Mouse (Mus musculus) embryonic facial prominence, embryonic 12.5 days (tissue): ENCODE measurements around the gene B2m. TPM values are rescaled to one million over a fixed set of nuclear protein-coding genes. Genes with fewer than 3 reads are reported as not detected.

Source experiments
- ATAC-seq: fragments of 200-750 bp; cut with Nextera tagmentation; 2 replicates; pipeline ENCODE4 v1.8.0; 2017; ENCODE audit not compliant: insufficient number of reproducible peaks, insufficient read depth, low FRiP score, low TSS enrichment
- H3K27ac ChIP-seq: fragments of 300-500 bp; sonication (generic); 2 replicates; pipeline ENCODE4 v1.5.1; 2016; ENCODE audit warnings: mild to moderate bottlenecking
- H3K27me3 ChIP-seq: fragments of 300-500 bp; sonication (generic); 2 replicates; pipeline ENCODE4 v1.6.1; 2016; ENCODE audit warnings: mild to moderate bottlenecking, moderate library complexity
- H3K36me3 ChIP-seq: fragments of 300-500 bp; sonication (generic); 2 replicates; pipeline ENCODE4 v1.6.1; 2016; ENCODE audit warnings: mild to moderate bottlenecking
- H3K4me1 ChIP-seq: fragments of 300-500 bp; sonication (generic); 2 replicates; pipeline ENCODE4 v1.6.1; 2016
- H3K4me2 ChIP-seq: fragments of 300-500 bp; sonication (generic); replicated peaks from 2 replicates; pipeline ENCODE4 v1.6.1; 2016; ENCODE audit warnings: mild to moderate bottlenecking, moderate library complexity
- H3K4me3 ChIP-seq: fragments of 300-500 bp; sonication (generic); 2 replicates; pipeline ENCODE4 v1.5.1; 2016; ENCODE audit warnings: mild to moderate bottlenecking
- H3K9ac ChIP-seq: fragments of 300-500 bp; sonication (generic); 2 replicates; pipeline ENCODE4 v1.6.1; 2016; ENCODE audit warnings: mild to moderate bottlenecking, moderate library complexity
- H3K9me3 ChIP-seq: fragments of 300-500 bp; sonication (generic); 2 replicates; pipeline ENCODE4 v1.6.1; 2016; ENCODE audit warnings: mild to moderate bottlenecking, moderate library complexity
- WGBS: fragments of 180-500 bp; shearing (Covaris S2); methylation state at CpG from one replicate; pipeline ENCODE4 v1.1.7; 2016; 5-methylcytosine and 5-hydroxymethylcytosine counted together
- polyA plus RNA-seq: library from polyadenylated mRNA; unstranded; fragments of >200 nt; fragmentation: Nextera tagmentation; extraction: Ambion mirVana; gene quantifications from 2 replicates; pipeline ENCODE4 v1.2.1, GENCODE M21; 2016

B2m gene
- polyA plus RNA-seq, 1 experiment from 2014 or later = 174 TPM

DNA sequence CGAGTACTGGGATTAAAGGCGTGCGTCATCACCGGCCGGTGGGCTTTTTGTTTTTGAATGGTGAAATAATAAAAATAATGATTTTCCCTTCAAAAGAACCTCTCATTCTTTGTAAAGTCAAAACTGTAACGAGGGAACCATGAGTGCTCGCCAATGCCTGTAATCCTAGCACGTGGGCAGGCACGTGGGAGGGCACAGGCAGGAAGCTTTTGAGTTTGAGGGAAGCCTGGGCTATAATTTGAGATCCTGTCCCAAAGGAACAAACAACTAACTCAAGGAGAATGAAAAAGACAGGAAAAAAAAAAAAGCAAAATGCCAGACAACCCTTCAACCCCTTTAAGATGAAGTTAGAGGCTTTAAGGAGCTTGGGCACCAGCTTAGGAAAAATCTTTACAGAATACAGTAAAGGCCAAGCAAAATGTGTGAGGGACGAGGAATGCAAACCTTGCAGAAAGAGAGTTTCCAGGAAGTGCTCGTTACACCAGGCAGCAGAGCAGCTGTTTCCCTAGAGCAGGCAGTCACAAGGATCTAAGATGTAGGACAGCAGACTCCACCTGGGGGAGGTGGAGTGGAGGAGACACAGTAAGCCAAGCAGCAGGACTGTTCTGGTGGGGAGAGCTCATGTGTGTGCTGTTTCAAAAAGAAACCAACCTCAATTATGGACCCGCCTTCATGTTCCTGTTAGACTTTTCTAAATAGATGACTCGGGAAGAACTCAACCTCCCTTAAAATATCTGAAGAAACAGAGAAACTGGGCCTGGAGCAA, 16.1 kb downstream of the B2m start:
- no peak overlapping the region for H3K4me2 ChIP-seq
- H3K4me3 ChIP-seq = no peak overlapping the region
- no peaks in the 10 kb centered on the region for H3K4me1 ChIP-seq
- no peak overlapping the region for H3K27ac ChIP-seq
- H3K9ac ChIP-seq = no peak overlapping the region
- H3K9me3 ChIP-seq = no peaks in the 10 kb centered on the region
- no peak for ATAC-seq
- WGBS = 66% methylated on average over 13 of the region's 13 CpGs
- H3K27me3 ChIP-seq = no peaks in the 10 kb centered on the region
- H3K36me3 ChIP-seq = no peaks in the 10 kb centered on the region

- H3K27me3 ChIP-seq = no peaks in the 10 kb centered on the region
- H3K4me2 ChIP-seq = no peak overlapping the region
- WGBS = 86% methylated on average over 11 of the region's 11 CpGs
- no peak overlapping the region for H3K4me3 ChIP-seq
- no peaks in the 10 kb centered on the region for H3K36me3 ChIP-seq
- H3K27ac ChIP-seq = no peak overlapping the region
- no peaks in the 10 kb centered on the region for H3K9me3 ChIP-seq
- H3K9ac ChIP-seq = no peak overlapping the region
- H3K4me1 ChIP-seq = no peaks in the 10 kb centered on the region
- no peak for ATAC-seq
Observed at GRCm38 (mm10) chr2:122164293-122164692, 16.8 kb downstream of the B2m start.

DNA sequence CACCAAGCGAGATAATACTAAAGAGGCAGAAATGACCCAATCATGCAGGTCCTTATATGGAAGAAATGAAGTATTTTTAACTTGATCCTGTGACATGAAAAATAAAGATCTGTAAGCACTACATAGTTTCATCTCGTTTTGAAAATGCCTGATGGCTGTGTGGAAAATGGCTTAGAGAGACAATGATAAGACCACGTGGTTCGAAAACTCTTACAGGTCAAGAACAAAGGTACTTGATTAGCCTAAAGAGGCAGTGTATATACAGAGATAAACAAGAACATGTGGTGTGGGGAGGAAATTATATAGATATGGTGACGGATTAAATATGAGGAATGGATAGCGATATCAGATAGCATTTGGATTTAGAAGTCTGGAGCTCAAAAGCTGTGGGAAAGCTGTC, 23.8 kb downstream of the B2m start:
- ATAC-seq = no peak
- WGBS = 78% methylated on average over 6 of the region's 6 CpGs

GRCm38 (mm10) chr2:122172188-122172587, 24.7 kb downstream of the B2m start:
- Histone ChIP-seq H3K4me2 (no peak overlapping the region), H3K9me3 (no peaks in the 10 kb centered on the region), H3K36me3 (no peaks in the 10 kb centered on the region), H3K4me1 (no peaks in the 10 kb centered on the region), H3K27me3 (no peaks in the 10 kb centered on the region), H3K4me3 (no peak overlapping the region), H3K9ac (no peak overlapping the region), H3K27ac (no peak overlapping the region)
- WGBS = 94% methylated on average over 2 of the region's 2 CpGs
- no peak for ATAC-seq

More for the DNA sequence above, 23.8 kb downstream of the B2m start:
- Histone ChIP-seq H3K4me3 (no peak overlapping the region), H3K4me2 (no peak overlapping the region), H3K27ac (no peak overlapping the region), H3K9ac (no peak overlapping the region), H3K4me1 (no peaks in the 10 kb centered on the region), H3K27me3 (no peaks in the 10 kb centered on the region), H3K9me3 (no peaks in the 10 kb centered on the region), H3K36me3 (no peaks in the 10 kb centered on the region)

DNA sequence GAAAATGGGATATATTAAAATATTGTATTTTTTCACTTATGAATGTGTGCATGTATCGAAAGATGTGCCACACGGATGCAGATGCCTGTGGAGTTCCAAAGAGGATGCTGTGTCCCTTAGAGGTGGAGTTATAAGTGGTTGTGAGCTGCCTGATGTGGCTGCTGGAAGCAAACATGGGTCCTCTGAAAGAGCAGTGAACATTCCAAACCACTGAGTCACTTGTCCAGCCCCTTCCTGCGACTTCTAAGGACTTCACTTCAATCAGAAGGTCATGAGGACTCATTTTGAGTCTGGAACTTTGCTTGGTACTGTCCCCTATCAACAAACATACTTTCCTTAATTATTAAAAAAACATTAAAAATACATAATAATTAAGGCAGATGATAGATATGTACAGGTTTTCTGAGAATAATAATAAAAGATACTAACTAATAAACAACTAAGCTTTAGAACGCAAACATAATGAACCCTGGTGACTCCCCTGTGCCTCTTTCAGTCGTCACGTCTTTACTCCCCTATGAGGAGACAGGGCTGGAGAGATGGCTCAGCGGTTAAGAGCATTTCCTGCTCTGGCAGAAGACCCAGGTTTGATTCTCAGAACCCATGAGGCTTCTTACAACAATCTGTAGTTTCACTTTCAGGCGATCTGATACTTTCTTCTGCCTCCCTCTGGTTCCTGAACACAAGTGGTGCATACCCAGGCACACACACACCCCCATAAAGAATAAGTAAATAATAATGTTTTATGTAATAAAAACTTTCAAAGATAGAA, 32.8 kb downstream of the B2m start:
- H3K36me3 ChIP-seq = no peaks in the 10 kb centered on the region
- no peaks in the 10 kb centered on the region for H3K27me3 ChIP-seq
- H3K9ac ChIP-seq = no peak overlapping the region
- no peak overlapping the region for H3K27ac ChIP-seq
- WGBS = 80% methylated on average over 8 of the region's 8 CpGs
- no peaks in the 10 kb centered on the region for H3K4me1 ChIP-seq
- no peak for ATAC-seq
- H3K4me3 ChIP-seq = no peak overlapping the region
- H3K9me3 ChIP-seq = no peaks in the 10 kb centered on the region
- no peak overlapping the region for H3K4me2 ChIP-seq

GRCm38 (mm10) chr2:122185086-122185485, 37.6 kb downstream of the B2m start:
- no peaks in the 10 kb centered on the region for H3K9me3 ChIP-seq
- H3K36me3 ChIP-seq = no peaks in the 10 kb centered on the region
- WGBS = 91% methylated on average over 4 of the region's 4 CpGs
- H3K4me2 ChIP-seq = no peak overlapping the region
- H3K4me1 ChIP-seq = no peaks in the 10 kb centered on the region
- ATAC-seq = no peak
- H3K4me3 ChIP-seq = no peak overlapping the region
- no peak overlapping the region for H3K27ac ChIP-seq
- no peaks in the 10 kb centered on the region for H3K27me3 ChIP-seq
- H3K9ac ChIP-seq = no peak overlapping the region

DNA sequence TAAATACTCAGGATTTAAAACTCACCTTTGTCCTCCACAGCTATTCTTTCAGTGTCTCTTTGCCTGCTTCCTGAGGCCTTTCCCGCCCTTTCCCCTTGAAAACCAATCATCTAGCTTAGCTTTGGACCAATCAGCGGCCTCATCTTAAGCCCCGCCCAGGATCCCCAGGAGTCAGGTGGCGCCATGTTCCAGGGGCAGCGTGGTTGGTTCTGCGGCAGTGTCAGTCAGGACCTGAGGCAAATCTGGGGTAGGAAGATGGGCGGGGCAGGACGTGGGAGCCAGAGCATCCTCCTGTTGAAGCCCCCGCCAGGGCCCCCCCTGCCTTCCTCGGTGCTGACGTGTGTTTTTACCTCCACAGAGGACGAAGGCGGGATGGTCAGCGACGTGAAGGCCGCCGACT, 38.6 kb downstream of the B2m start, which contains the start of the genes Patl2 and Terb2:
TSS of gene Patl2 (minus strand) at position 84 of the 400 bp plus-strand sequence.
TSS of gene Terb2 (plus strand) at position 167 of the 400 bp plus-strand sequence.
- H3K9ac ChIP-seq = no peak within 1 kb of the TSS
- no peak within 1 kb of the TSS for H3K4me2 ChIP-seq
- no peaks in the 10 kb centered on the region for H3K9me3 ChIP-seq
- no peaks in the 10 kb centered on the region for H3K36me3 ChIP-seq
- no peaks in the 10 kb centered on the region for H3K4me1 ChIP-seq
- 85% methylated on average over 17 of the region's 17 CpGs for WGBS
- H3K27me3 ChIP-seq = no peaks in the 10 kb centered on the region
- ATAC-seq = no peak
- no peak within 1 kb of the TSS for H3K27ac ChIP-seq
- H3K4me3 ChIP-seq = no peak within 1 kb of the TSS

DNA sequence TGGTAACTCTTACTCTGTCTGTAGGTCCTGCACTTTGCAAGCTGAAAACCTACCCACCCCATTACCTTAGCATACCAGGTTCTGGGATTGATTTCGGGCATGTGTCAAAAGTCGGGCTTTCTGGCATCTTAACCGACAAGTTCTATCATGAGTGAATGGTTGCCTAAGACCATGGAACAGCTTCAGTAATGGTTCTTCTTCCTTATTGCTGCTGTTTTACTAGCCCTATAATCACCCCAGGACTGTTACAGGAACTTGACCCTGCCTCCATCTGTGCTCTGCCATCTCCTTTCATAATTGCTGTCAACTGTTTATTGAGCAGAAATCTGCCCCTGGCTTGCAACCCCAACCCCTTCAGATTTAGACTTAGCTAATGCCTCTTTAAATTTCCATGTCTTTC, 39.3 kb downstream of the B2m start:
- H3K4me2 ChIP-seq = no peak overlapping the region
- WGBS = 88% methylated on average over 3 of the region's 3 CpGs
- no peak overlapping the region for H3K27ac ChIP-seq
- no peak overlapping the region for H3K4me3 ChIP-seq
- no peaks in the 10 kb centered on the region for H3K4me1 ChIP-seq
- no peaks in the 10 kb centered on the region for H3K9me3 ChIP-seq
- no peaks in the 10 kb centered on the region for H3K27me3 ChIP-seq
- ATAC-seq = no peak
- H3K36me3 ChIP-seq = no peaks in the 10 kb centered on the region
- H3K9ac ChIP-seq = no peak overlapping the region

DNA sequence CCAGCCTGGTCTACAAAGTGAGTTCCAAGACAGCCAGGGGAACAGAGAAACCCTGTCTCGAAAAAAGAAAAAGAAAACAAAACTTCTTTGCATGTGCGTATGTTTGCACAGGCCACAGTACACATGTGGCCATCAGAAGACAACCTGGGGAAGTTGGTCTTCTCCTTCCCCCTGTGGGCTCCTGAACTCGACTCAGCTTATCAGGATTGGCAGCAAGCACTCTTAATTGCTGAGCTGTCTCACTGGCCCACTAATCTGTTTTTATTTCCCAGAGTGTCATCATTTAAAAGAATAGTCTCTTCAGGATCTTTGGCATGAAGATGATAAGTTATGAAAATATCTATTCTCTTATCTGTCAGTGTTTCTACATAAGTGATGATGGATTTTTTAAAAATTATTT, 44.4 kb downstream of the B2m start:
- Histone ChIP-seq H3K27me3 (no peaks in the 10 kb centered on the region), H3K9ac (no peak overlapping the region), H3K4me2 (no peak overlapping the region), H3K4me1 (no peaks in the 10 kb centered on the region), H3K36me3 (no peaks in the 10 kb centered on the region), H3K4me3 (no peak overlapping the region), H3K27ac (no peak overlapping the region), H3K9me3 (no peaks in the 10 kb centered on the region)
- ATAC-seq = no peak
- WGBS = 82% methylated on average over 3 of the region's 3 CpGs

GRCm38 (mm10) chr2:122194509-122194929, 47.0 kb downstream of the B2m start:
- no peaks in the 10 kb centered on the region for H3K36me3 ChIP-seq
- H3K4me3 ChIP-seq = no peak overlapping the region
- WGBS = 62% methylated on average over 1 of the region's 1 CpGs
- no peak overlapping the region for H3K9ac ChIP-seq
- no peaks in the 10 kb centered on the region for H3K9me3 ChIP-seq
- no peak for ATAC-seq
- H3K4me2 ChIP-seq = no peak overlapping the region
- H3K27ac ChIP-seq = no peak overlapping the region
- H3K27me3 ChIP-seq = no peaks in the 10 kb centered on the region
- no peaks in the 10 kb centered on the region for H3K4me1 ChIP-seq

DNA sequence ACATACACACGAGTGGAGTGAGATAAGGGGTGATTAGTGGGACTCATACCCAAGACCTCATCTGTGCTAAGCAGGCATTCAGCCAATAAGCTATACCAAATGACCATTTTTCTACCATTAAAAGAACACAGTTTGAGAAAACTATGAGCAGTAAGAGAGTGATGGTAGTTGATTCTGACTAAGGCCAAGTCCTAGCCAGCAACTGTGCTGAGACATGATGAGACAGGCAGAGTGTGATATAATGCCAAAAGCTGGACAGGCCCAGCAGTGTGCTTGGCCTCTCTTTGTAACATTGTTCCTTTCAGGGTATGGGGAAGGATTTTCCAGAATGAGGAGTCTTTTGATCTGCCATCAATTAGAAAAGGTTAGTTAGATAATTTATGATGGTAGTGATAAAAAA, 54.0 kb downstream of the B2m start:
- no peak overlapping the region for H3K4me2 ChIP-seq
- ATAC-seq = no peak
- no peaks in the 10 kb centered on the region for H3K36me3 ChIP-seq
- H3K27me3 ChIP-seq = no peaks in the 10 kb centered on the region
- no peaks in the 10 kb centered on the region for H3K9me3 ChIP-seq
- H3K4me3 ChIP-seq = no peak overlapping the region
- no peaks in the 10 kb centered on the region for H3K4me1 ChIP-seq
- WGBS = 86% methylated on average over 1 of the region's 1 CpGs
- H3K27ac ChIP-seq = no peak overlapping the region
- H3K9ac ChIP-seq = no peak overlapping the region
